Comparison of ENCODE assay signal across 9 mouse cellular contexts in genomic region chr4:94007088-94007768, GRCm38 (mm10).
DNase-seq lines count a peak whose midpoint lies in the region; ATAC-seq and TF ChIP-seq lines count a peak whose summit lies in the region.
"Had no signal": no experiment of that assay in that cellular context is flagged by ENCODE, and none has a peak within 500 bp of the region (broad histone marks: within the 10 kb centered on the region; RNA-seq: fewer than 3 reads in every experiment).

No protein-coding gene starts in this region.

- WGBS in limb, embryonic 11.5 days = 59% methylated on average over 8 of the region's 8 CpGs
- 56% methylated on average over 8 of the region's 8 CpGs for WGBS in limb, embryonic 10.5 days
- 45% methylated on average over 8 of the region's 8 CpGs for WGBS in hindbrain, embryonic 14.5 days
- 44% methylated on average over 8 of the region's 8 CpGs for WGBS in neural tube, embryonic 15.5 days

- ATAC-seq in limb, embryonic 11.5 days (ENCODE audit: insufficient number of reproducible peaks, low FRiP score, low TSS enrichment, low read depth) = peak; percentile 82; the same call in 1 of the 2 replicates
- peak; percentile 95 for ATAC-seq in Patski
- ATAC-seq in hindbrain, embryonic 14.5 days (ENCODE audit: low FRiP score) = peak; percentile 92
- ATAC-seq in neural tube, embryonic 15.5 days (ENCODE audit: low FRiP score) = peak; percentile 93

- intact Hi-C loops in left cerebral cortex, postnatal 14 days (cut with DNase I) = no loop called here

- H3K4me3 ChIP-seq in limb, embryonic 11.5 days (ENCODE audit: low read depth, low read length) = no peak overlapping the region
- H3K4me3 ChIP-seq in limb, embryonic 10.5 days = no peak overlapping the region
- H3K4me3 ChIP-seq in hindbrain, embryonic 14.5 days (replicated peaks; ENCODE audit: low read length) = no peak overlapping the region
- H3K4me3 ChIP-seq in neural tube, embryonic 15.5 days (replicated peaks) = no peak overlapping the region
- H3K4me3 ChIP-seq: liver, embryonic 15.5 days had no signal

- no peaks in the 10 kb centered on the region for H3K27me3 ChIP-seq in limb, embryonic 11.5 days (ENCODE audit: control insufficient read depth, insufficient read depth, low read length)
- H3K27me3 ChIP-seq in limb, embryonic 10.5 days (ENCODE audit: low read depth, poor library complexity, severe bottlenecking) = no peaks in the 10 kb centered on the region
- H3K27me3 ChIP-seq in Patski = no peaks in the 10 kb centered on the region
- no peaks in the 10 kb centered on the region for H3K27me3 ChIP-seq in hindbrain, embryonic 14.5 days (ENCODE audit: control insufficient read depth, insufficient read depth, low read length)
- H3K27me3 ChIP-seq in neural tube, embryonic 15.5 days (replicated peaks) = no peaks in the 10 kb centered on the region
- H3K27me3 ChIP-seq: liver, embryonic 15.5 days had no signal

- H3K4me2 ChIP-seq in limb, embryonic 11.5 days (ENCODE audit: low read depth, severe bottlenecking) = no peak overlapping the region
- H3K4me2 ChIP-seq in hindbrain, embryonic 14.5 days (replicated peaks) = no peak overlapping the region
- H3K4me2 ChIP-seq in neural tube, embryonic 15.5 days = 0 out of 2 replicates have a peak overlapping the region, but pooled peaks have one; percentile 11
- H3K4me2 ChIP-seq: liver, embryonic 15.5 days had no signal

- H3K9ac ChIP-seq in limb, embryonic 11.5 days (ENCODE audit: low read length) = no peak overlapping the region
- no peak overlapping the region for H3K9ac ChIP-seq in hindbrain, embryonic 14.5 days
- H3K9ac ChIP-seq in neural tube, embryonic 15.5 days (replicated peaks) = no peak overlapping the region
- H3K9ac ChIP-seq: liver, embryonic 15.5 days had no signal

- H3K9me3 ChIP-seq in limb, embryonic 11.5 days (ENCODE audit: control insufficient read depth, low read length) = no peaks in the 10 kb centered on the region
- no peaks in the 10 kb centered on the region for H3K9me3 ChIP-seq in limb, embryonic 10.5 days (replicated peaks)
- H3K9me3 ChIP-seq in hindbrain, embryonic 14.5 days (ENCODE audit: control insufficient read depth, low read length) = no peaks in the 10 kb centered on the region
- H3K9me3 ChIP-seq in neural tube, embryonic 15.5 days (replicated peaks) = no peaks in the 10 kb centered on the region
- H3K9me3 ChIP-seq: liver, embryonic 15.5 days had no signal

- POLR2A ChIA-PET in Patski (lab: Charles Lee) = interaction anchor here (0.6 kb wide), 2 partner anchors 22 to 128 kb away, joined by 3 to 5 read pairs; no protein-coding TSS in a partner anchor

- no peak for DNase-seq in limb, embryonic 11.5 days (ENCODE audit: low spot score)
- no peak for DNase-seq in limb, embryonic 10.5 days (ENCODE audit: low spot score)
- DNase-seq in Patski (ENCODE audit: low read depth, low spot score) = peak; percentile 24
- DNase-seq in embryo, embryonic 11.5 days (ENCODE audit: low read depth, low spot score) = peak; percentile 47
- peak; percentile 84 for DNase-seq in hindbrain, embryonic 14.5 days (ENCODE audit: low spot score)
- peak; percentile 68 to 69 for DNase-seq in left cerebral cortex, postnatal 14 days (ENCODE audit: low spot score in 2 of 2)
- no peak for DNase-seq in urinary bladder, postnatal 10 days (ENCODE audit: low spot score)

- no peaks in the 10 kb centered on the region for H3K36me3 ChIP-seq in limb, embryonic 11.5 days (ENCODE audit: control insufficient read depth, insufficient read depth, low read length)
- no peaks in the 10 kb centered on the region for H3K36me3 ChIP-seq in limb, embryonic 10.5 days
- no peaks in the 10 kb centered on the region for H3K36me3 ChIP-seq in hindbrain, embryonic 14.5 days (replicated peaks; ENCODE audit: control insufficient read depth, insufficient read depth)
- no peaks in the 10 kb centered on the region for H3K36me3 ChIP-seq in neural tube, embryonic 15.5 days
- H3K36me3 ChIP-seq: liver, embryonic 15.5 days had no signal

- CTCF ChIA-PET in Patski (lab: Charles Lee) = interaction anchor here (0.8 to 1.8 kb wide), 5 partner anchors 9 to 756 kb away, joined by 3 to 5 read pairs (median 3); no protein-coding TSS in a partner anchor

- in situ Hi-C loops in Patski (cut with MboI; ENCODE audit: low pct_unique_long_range_greater_than_20kb) = loop anchor here (25.0 kb wide), 2 partner anchors 505 to 645 kb away; no protein-coding TSS in a partner anchor

- peak; percentile 58 for TF ChIP-seq CTCF in Patski (IDR thresholded peaks at IDR 0.05)

- H3K27ac ChIP-seq in limb, embryonic 11.5 days (replicated peaks; ENCODE audit: low read depth, low read length) = no peak overlapping the region
- no peak overlapping the region for H3K27ac ChIP-seq in limb, embryonic 10.5 days
- H3K27ac ChIP-seq in hindbrain, embryonic 14.5 days = peak overlapping the region; percentile 20; the same call in 1 of the 2 replicates
- no peak overlapping the region for H3K27ac ChIP-seq in neural tube, embryonic 15.5 days (replicated peaks)
- H3K27ac ChIP-seq: liver, embryonic 15.5 days had no signal

- H3K4me1 ChIP-seq in limb, embryonic 11.5 days (ENCODE audit: control insufficient read depth, insufficient read depth, low read length) = no peaks in the 10 kb centered on the region
- H3K4me1 ChIP-seq in limb, embryonic 10.5 days = no peaks in the 10 kb centered on the region
- H3K4me1 ChIP-seq in hindbrain, embryonic 14.5 days (replicated peaks; ENCODE audit: control insufficient read depth, insufficient read depth, low read length) = 0 out of 2 replicates have a peak, but pooled peaks cover 3% of the 10 kb centered on the region
- 0 out of 2 replicates have a peak, but pooled peaks cover 2% of the 10 kb centered on the region for H3K4me1 ChIP-seq in neural tube, embryonic 15.5 days
- H3K4me1 ChIP-seq: liver, embryonic 15.5 days had no signal

Comparison
In these comparisons a context has a peak if more than half of its experiments do, and no peak if none do; other contexts are left out.
1. DNase-seq: peak in Patski (single experiment), embryo, embryonic 11.5 days (single experiment), hindbrain, embryonic 14.5 days (single experiment) and left cerebral cortex, postnatal 14 days (2 of 2); none in limb, embryonic 11.5 days (single experiment), limb, embryonic 10.5 days (single experiment) and urinary bladder, postnatal 10 days (single experiment).
2. Peak in every context shown above with its lines, with median percentiles within 50 percentile points of each other: ATAC-seq.